Mouse (Mus musculus): ENCODE measurements around the gene Pappa.

Pappa gene

DNA sequence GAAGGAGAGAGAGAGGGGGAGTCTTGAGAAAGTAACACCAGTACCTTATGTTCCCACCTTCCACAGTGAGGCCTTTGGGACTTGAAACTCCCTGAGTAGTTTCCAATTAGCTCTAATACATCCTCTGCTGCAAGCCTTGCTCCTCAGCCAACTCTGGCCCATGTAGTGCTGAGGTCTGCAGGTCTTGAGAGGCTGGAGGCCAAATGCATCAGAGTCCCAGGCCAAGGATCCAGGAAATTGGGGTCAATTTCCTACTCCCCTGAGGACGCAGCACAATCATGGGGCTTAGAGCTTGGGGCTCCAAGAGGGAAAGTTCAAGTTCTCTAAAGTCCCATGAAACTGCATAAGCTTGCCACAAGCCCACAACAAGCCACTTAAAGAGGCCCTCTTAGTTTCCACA, 198.0 kb downstream of the Pappa start:
- no peak for DNase-seq (ENCODE audit: low read depth in 2 of 2, low spot score in 2 of 2)

DNA sequence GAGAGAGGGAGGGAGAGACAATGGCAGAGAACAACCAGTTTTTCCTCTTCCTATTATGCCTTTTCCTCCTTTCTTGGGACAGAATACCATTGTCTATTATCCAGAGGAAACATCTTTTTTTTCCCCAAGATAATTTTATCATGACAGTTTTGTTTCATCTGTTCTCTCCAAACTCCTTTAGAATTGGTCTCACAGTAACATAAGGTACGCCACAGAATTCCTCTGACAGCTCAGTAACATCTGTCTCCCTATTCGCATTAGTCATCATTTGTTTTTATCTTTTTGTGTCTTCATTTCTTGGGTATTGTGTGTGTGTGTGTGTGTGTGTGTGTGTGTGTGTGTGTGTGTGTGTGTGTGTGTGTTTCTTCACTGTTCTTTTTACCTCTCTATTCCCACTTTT, 201.8 kb downstream of the Pappa start:
- DNase-seq (ENCODE audit: low read depth in 2 of 2, low spot score in 2 of 2): no peak

DNA sequence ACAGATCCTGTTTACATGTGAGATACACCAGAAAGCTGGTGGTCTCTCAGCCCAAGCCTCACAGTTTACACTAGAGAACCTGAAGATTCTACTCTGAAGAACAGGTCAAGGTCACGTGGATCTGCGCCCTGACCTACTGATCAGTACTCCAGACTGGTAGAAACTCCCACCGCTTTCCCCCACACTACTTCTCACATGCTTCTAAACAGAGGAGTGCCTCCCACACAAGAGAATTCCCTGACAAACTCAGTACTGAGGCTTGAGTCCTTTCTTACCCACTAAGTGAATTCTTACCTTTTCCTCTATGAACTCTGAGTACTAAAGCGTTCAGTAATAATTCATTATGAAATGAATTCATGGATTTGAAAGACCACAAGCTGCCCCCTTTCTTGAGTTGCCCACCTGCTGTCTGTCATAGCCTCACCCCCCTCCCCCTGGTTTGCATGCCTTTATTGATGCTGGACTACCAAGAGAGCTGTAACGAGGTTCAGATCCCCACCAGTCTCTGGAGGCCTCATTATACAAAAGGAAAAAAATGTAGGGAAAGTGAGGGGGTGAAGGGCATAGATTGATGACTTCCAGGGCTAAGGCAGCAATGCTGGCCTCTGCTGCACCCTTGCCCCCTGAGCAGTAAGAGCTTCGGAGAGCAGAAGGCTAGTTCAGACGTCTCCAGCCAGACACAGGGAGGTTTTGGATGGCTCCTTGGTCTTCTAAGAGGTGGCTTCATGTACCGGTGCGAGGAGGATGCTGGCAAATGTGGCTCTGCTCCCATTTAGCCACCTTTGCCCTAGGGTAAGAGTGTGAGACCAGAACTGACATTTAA, 204.7 kb downstream of the Pappa start:
- DNase-seq (ENCODE audit: low read depth in 2 of 2, low spot score in 2 of 2): no peak

DNA sequence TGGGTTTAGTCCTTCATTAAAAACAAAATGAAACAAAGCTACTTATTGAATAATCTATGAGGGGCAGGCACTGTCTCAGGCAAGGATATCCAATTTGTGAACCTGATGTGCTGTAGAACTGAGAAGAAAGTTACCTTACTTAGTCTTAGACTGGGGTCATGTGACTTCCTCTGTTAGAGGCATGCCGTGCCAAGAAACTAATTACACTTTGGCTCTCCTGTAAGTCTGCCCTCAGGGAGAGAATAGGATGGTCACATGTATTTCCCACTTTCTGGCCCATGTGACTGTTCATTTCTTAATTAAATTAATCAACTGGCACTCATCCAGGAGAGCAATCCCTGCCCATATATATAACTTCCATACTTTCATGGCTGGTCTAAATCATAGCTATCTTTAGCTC, 209.7 kb downstream of the Pappa start:
- no peak for DNase-seq (ENCODE audit: low read depth in 2 of 2, low spot score in 2 of 2)

DNA sequence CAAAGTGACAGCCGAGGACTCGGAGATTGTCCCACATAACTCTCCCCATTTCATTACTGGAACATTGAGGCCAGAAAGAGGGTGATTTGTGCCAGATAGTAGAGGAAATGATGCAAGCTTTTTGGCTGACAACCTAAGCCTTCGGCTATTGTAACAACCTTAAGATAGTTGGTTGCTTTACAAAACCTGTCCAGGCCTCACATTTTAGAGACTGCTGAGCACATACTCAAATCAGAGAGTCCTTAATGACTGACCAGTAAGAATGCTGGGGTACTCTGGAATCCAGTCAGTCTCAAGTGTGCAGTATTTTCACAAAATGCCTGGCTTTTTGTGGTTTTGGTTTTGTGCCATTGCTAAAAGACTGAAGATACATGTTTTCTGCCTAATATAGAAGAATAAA, 217.8 kb downstream of the Pappa start:
- DNase-seq (ENCODE audit: low read depth in 2 of 2, low spot score in 2 of 2): no peak

DNA sequence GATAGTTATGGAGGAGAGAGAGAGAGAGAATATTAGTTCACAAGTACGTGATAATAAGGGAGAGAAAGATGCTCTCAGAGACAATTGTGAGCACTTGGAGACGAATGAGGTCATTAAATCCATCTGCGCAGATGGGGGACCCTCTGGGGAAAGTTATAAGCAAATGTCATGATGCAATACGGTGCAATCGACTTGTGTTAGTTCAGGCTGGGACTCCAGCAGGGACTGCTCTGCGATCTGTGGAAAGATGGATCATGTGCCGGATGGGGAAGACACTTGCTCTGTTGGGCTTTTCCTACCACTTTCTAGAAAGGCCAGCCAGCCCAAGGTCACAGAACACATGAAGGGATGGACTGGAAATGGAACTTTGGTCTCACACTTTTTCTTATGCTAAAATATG, 226.5 kb downstream of the Pappa start:
- no peak for DNase-seq (ENCODE audit: low read depth in 2 of 2, low spot score in 2 of 2)

DNA sequence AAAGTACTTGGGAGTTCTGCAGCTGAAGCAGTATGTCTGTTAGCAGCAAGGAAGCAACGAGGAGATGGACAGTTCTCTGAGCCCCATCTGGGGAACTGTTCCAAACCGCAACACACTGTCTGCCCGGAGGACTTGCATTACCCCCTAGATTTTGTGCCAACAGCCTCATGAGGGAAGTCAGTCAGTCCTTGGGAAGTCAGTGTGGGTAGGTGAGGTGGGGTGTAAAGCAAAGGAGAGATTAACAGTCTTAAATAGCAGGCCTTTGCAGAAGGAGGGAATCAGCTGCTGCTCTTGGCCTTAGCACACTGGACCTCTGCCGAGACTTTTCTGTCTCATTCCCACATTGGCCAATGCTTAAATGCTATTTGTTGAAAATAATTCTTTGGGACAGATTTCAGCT, 230.6 kb downstream of the Pappa start:
- no peak for DNase-seq (ENCODE audit: low read depth in 2 of 2, low spot score in 2 of 2)

DNA sequence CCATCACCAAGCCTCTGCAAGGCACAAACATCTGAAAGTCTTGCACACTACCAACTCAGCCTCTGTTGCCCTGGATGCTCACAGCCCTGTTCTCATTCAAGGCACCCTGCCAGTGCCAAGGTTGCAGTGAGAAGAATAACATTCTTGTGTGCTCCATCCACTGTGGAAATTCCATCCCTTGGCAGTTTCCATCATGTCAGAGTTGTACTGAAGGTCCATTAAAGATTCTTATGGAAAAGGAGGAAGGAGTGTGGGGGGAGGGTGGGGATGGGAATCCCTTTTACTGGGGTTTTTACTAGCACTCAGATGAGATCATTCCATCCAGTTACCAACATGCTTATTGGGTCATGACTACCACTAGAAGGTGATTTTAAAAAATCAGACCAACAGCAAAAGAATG, 243.2 kb downstream of the Pappa start:
- DNase-seq (ENCODE audit: low read depth in 2 of 2, low spot score in 2 of 2): no peak

DNA sequence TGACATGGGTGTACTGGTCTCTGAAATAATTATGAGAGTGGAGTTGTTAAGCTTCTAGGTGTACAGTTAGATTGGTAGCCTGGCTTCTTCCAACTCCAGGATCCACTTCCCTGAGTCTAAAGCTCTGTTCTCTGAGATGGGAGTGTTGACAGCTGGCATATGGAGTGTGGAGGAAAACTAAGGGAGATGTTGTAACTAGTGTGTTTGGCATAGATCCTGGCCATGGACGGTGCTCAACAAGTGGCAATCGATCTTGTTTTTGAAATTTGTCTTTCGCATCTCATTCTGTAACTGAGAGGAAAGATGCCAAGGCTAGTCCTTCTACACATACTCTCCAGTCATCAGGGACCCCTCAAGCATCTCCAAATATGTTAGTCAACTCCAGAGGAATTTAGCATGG, 248.8 kb downstream of the Pappa start:
- DNase-seq (ENCODE audit: low read depth in 2 of 2, low spot score in 2 of 2): no peak

DNA sequence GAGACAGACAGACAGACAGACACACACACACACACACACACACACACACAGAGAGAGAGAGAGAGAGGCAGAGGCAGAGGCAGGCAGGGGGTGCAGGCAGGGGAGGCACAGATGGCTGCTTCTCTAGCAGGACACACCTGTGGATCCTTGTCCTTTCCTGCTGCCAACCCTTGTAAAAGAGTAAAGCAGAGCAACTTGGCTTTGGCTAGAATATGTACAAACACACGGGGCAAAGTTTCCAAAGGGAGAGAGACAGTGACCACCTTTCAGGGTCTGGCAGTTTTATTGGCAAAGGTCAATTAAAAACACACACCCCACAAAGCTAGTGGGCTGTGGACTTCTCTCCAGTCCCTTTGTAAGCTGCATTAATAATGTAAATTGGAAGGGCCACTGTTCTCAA, 249.9 kb downstream of the Pappa start:
- DNase-seq (ENCODE audit: low read depth in 2 of 2, low spot score in 2 of 2): no peak

DNA sequence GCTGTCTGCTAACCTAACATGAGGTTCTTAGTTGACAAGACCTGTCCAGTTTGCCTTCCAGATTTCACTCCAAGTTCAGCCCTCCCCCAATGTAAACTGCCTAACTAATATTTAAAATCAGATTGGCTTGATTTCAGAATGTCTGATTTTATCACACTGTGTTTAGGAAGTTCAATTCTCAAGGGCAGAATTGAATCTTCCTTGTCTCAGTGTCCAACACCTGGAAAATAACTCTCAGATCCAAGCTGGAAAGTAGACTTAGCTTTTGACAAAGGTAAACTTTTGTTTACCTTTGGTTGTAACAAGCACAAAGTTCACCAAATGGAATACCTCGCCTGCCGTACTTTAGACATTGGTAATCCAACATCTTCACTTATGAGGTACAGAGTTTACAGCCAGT, 252.6 kb downstream of the Pappa start:
- DNase-seq (ENCODE audit: low read depth in 2 of 2, low spot score in 2 of 2): no peak

DNA sequence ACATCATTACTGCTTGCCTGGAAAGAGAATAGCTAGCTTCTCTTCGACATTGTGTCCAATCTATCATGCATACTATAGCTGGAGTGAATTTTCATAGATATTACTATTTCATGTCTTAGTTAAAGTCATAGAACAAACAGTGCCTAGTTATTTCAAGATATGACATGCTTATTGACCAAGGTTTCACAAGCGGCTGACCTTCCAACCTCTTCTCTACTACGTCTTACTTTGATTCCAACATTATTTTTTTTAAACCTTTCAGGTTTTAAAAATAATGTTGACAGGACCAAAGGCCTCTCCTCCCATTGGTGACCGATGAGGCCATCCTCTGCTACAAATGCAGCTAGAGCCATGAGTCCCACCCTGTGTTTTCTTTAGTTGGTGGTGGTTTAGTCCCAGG, 255.5 kb downstream of the Pappa start:
- DNase-seq (ENCODE audit: low read depth in 2 of 2, low spot score in 2 of 2): no peak

DNA sequence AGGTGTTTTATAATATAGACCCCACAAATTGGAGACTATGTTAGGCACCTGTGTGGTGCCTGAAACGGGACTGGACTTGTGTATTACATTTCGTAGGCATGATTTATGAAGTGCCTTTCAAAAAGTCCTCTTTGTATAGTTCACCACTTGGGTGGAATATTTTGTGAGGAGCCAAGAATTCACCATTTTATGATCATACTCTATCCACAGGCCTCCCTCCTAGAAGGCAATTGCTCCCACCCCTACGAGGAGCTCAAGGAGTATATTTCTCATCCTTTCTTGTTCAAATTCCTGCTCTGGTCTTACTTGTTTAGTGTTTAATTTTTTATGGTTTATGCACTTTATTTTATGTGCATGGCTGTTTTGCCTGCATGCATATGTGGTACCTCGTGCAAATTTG, 259.1 kb downstream of the Pappa start:
- DNase-seq (ENCODE audit: low read depth in 2 of 2, low spot score in 2 of 2): no peak

DNA sequence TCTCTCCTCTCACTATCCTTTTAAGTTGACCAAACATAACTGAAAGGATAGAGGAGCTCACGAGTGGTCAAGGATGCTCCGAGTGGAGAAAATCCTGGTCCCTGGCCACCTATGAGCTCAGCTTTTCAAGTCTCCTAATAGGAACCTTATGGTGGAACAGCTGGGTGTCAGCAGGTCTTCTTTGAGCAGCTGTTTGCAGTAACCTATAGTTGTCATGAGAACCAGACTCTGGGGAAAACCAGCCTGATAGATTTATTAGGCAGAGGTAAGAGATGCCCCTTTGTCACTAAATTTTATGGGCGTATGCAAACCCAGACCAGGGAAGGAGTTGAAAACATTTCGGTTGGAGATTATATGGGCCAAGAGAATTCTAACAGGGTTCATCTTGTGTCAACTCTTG, 267.0 kb downstream of the Pappa start:
- no peak for DNase-seq (ENCODE audit: low read depth in 2 of 2, low spot score in 2 of 2)

DNA sequence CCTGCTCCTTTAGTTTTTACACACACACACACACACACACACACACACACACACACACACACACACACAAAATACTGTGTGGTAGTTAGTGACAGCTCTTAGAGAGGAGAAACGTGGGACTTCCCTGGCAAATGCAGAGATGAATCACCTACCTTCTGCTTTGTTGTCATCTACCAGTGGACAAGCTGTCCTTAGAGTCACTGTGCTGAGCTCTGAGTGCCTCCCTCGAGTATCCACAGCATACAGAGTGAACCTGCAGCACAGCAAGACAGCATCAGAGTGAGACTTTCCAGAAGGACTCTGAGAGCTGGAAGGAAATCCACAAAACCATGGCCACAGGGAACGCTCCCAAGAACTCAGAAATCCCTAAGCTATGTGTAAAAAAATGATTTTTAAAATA, 272.8 kb downstream of the Pappa start:
- DNase-seq (ENCODE audit: low read depth in 2 of 2, low spot score in 2 of 2): no peak

DNA sequence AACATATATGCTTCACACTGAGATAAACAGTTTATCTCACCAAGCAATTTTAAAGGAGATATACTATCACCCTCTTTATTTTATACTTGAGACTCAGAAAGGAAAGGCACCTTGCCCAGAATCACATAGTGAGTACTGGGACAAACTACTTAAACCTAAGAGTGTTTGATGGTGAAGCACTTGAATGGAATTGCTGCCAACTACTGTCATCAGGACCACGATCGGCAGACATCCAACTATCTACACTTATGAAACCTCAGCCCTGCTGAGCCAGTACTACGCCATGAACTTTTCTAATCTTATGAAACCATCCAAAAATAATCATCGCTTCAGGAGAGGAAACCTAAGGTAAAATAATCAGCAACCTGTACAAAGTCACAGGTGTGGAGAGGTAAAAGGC, 275.5 kb downstream of the Pappa start:
- no peak for DNase-seq (ENCODE audit: low read depth in 2 of 2, low spot score in 2 of 2)

DNA sequence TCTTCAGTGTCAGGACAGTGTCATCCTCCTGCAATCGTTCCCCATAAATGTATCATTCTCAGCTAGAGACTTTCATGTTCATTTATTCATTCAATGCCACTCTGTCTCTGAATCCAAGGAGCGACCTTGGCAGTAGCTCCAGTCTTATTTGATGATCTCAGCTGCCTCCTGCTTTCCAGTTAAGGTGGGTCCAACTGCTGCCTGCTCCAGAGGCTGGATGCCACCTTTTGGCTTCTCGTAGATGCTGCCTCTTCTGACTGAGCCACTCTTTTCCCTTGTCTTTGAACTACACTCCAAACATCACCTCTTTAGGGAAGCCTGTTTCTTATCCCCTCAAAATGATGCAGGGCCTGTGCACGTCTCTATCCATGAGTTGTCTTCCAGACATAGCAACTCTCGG, 278.3 kb downstream of the Pappa start:
- no peak for DNase-seq (ENCODE audit: low read depth in 2 of 2, low spot score in 2 of 2)

DNA sequence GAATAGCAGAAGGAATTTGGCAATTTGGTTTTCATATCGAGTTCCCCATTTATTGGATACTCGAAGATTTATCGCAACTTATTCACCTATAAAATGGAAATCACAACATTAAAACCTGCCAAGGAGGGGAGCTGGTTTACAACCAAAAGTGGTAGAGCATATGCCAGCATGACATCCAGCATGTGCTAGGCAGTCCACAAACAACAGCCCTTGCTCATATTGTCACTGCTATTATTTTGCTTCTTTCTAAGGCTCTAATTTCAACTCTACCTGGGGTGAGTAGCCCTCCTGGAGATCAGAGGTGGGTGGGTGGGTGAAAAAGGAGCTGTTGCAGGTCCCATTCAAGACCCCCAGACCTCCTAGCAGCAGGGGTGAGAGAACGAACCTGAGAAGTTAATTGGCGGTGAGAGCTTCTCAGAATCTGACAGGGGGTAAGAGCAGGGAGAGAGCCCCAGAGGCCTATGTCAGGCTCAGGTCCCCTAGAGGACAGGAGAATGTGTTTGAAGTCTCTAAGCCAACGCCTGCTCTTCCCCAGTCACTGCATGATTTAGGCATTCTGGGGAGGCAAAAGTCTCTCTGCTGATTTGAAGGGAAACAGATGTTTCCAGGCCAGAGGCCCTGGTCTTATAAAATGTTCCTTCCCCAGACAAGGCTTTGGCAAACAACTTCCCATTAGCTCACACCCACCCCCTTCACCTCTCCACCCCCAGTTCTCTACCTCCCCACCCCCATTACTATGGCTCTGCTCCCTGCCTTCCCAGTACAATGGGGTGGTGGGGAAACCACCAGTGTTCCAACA, 279.1 kb downstream of the Pappa start:
- DNase-seq (ENCODE audit: low read depth in 2 of 2, low spot score in 2 of 2): no peak

All from CD8-positive naive resting alpha-beta T cell, adult 2 months (primary cell).